Mouse (Mus musculus): ENCODE results near the gene Tex12. TPM values are rescaled to one million over a fixed set of nuclear protein-coding genes. Genes with fewer than 3 reads are reported as not detected.

The Tex12 gene
- total and polyA plus RNA-seq, 3 experiments = not detected

DNA sequence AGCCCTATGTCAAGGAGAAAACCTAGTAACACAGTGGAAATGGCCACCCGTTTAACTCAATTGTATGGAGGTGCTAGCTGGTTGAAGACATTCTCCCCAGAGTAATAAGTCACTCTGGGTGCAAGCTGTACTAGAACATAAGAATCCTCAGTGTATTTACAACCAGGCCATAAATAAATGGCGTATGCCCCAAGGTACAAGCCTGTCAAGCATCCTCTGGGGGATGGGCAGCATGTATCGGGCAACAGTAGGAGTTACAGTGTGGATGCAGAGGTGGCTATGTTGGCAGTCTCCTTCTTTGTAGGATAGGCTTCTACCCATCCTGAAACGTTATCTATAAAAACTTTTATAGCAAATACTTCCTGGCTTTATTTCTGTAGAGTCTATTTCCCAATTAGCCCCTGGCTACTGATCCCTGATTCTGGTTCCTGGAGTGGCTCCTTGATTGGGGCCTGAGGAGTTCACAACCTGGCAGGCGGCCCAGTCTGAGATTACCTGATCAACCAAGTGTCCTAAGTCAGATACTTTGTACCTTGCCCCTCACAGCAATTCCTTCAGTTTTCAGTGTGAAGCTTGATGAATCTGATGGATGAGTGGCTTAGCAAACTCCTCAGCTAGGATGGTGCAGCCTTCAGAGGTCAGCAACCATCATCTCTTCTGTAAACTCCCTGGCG is 24.2 kb upstream of the Tex12 start:
- H3K4me3 ChIP-seq (ENCODE audit: control insufficient read depth in 1 of 2, insufficient read depth in 1 of 2, low read depth in 2 of 2, low read length in 2 of 2) = no peak overlapping the region
- no peak overlapping the region for H3K27ac ChIP-seq (ENCODE audit: control insufficient read depth, low read depth, low read length)
- no peak overlapping the region for H3K9ac ChIP-seq (ENCODE audit: control insufficient read depth, low read depth, low read length, poor library complexity, severe bottlenecking)
- no peaks in the 10 kb centered on the region for H3K9me3 ChIP-seq (replicated peaks; ENCODE audit: insufficient read depth, low read length)
- TF ChIP-seq POLR2AphosphoS5 (IDR thresholded peaks at IDR 0.05; ENCODE audit: borderline replicate concordance, low read depth, low read length) = no peak
- TF ChIP-seq BHLHE40 (IDR thresholded peaks at IDR 0.05; ENCODE audit: borderline replicate concordance, low read depth, low read length) = no peak
- TF ChIP-seq GABPA (IDR thresholded peaks at IDR 0.05; ENCODE audit: low read depth, low read length) = no peak
- TF ChIP-seq POLR2AphosphoS2 (IDR thresholded peaks at IDR 0.05; ENCODE audit: low read length) = no peak
- no peak for TF ChIP-seq ZNF384 (IDR thresholded peaks at IDR 0.05; ENCODE audit: low read depth, low read length)
- no peak for TF ChIP-seq ETS1 (IDR thresholded peaks at IDR 0.05; ENCODE audit: low read depth, low read length)
- TF ChIP-seq ZKSCAN1 (IDR thresholded peaks at IDR 0.05; ENCODE audit: low read depth, low read length) = no peak
- no peak for TF ChIP-seq ZC3H11A (IDR thresholded peaks at IDR 0.05; ENCODE audit: low read depth, low read length)
- no peak for TF ChIP-seq MEF2A (IDR thresholded peaks at IDR 0.05; ENCODE audit: extremely low read depth, insufficient replicate concordance, low read depth, low read length, poor library complexity, severe bottlenecking)
- TF ChIP-seq HCFC1 (IDR thresholded peaks at IDR 0.05; ENCODE audit: low read depth, low read length) = no peak
- no peak for TF ChIP-seq NRF1 (IDR thresholded peaks at IDR 0.05; ENCODE audit: insufficient read depth, low read depth, low read length, poor library complexity, severe bottlenecking)
- no peak for TF ChIP-seq TBP (IDR thresholded peaks at IDR 0.05; ENCODE audit: low read depth, low read length)
- TF ChIP-seq MAFK (IDR thresholded peaks at IDR 0.05; ENCODE audit: borderline replicate concordance, low read depth, low read length) = no peak
- TF ChIP-seq CTCF (IDR thresholded peaks at IDR 0.05 in 2 of 3, conservative IDR thresholded peaks at IDR 0.05 in 1 of 3; ENCODE audit: control insufficient read depth in 1 of 3, insufficient read depth in 1 of 3, low read depth in 2 of 3, low read length in 3 of 3, poor library complexity in 1 of 3, severe bottlenecking in 1 of 3) = no peak
- peaks cover 11 to 17% of the 10 kb centered on the region in 2 experiments for H3K27me3 ChIP-seq (ENCODE audit: control insufficient read depth in 1 of 2, insufficient read depth in 2 of 2, low read length in 2 of 2)
- DNase-seq (ENCODE audit: low read depth, low spot score) = no peak
- H3K79me2 ChIP-seq (ENCODE audit: control insufficient read depth, insufficient read depth, low read length, poor library complexity) = no peaks in the 10 kb centered on the region
- H3K4me1 ChIP-seq (ENCODE audit: control insufficient read depth in 1 of 2, insufficient read depth in 2 of 2, low read length in 2 of 2) = no peaks in the 10 kb centered on the region
- no peaks in the 10 kb centered on the region for H3K36me3 ChIP-seq (ENCODE audit: control insufficient read depth in 1 of 2, insufficient read depth in 2 of 2, low read length in 2 of 2)

DNA sequence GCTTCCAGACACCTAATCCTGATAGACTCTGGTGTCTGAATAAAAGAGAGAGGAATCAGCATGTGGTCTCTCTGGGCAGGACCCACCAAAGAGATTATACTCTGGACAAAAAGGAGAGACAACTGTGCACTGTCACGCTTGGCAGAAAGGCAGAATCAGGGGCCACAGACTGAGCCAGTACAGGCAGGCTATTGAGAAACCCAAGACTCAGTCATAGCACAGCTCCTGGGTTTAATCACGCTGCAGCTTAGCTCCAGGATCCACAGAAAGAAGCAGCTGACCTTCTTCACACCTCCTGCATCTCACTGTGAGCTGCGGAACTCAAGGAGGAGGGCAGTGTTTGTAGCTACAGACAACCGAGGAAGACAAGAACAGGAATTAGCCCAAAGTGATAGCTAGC is 19.2 kb upstream of the Tex12 start:
- Histone ChIP-seq H3K9ac (ENCODE audit: control insufficient read depth, low read depth, low read length, poor library complexity, severe bottlenecking) (no peak overlapping the region), H3K79me2 (ENCODE audit: control insufficient read depth, insufficient read depth, low read length, poor library complexity) (no peaks in the 10 kb centered on the region), H3K27ac (ENCODE audit: control insufficient read depth, low read depth, low read length) (no peak overlapping the region), H3K4me3 (ENCODE audit: control insufficient read depth in 1 of 2, insufficient read depth in 1 of 2, low read depth in 2 of 2, low read length in 2 of 2) (no peak overlapping the region), H3K9me3 (replicated peaks; ENCODE audit: insufficient read depth, low read length) (no peaks in the 10 kb centered on the region), H3K27me3 (ENCODE audit: control insufficient read depth in 1 of 2, insufficient read depth in 2 of 2, low read length in 2 of 2) (peaks cover 21 to 25% of the 10 kb centered on the region in 2 experiments), H3K36me3 (ENCODE audit: control insufficient read depth in 1 of 2, insufficient read depth in 2 of 2, low read length in 2 of 2) (no peaks in the 10 kb centered on the region), H3K4me1 (ENCODE audit: control insufficient read depth in 1 of 2, insufficient read depth in 2 of 2, low read length in 2 of 2) (no peaks in the 10 kb centered on the region)
- no peak for DNase-seq (ENCODE audit: low read depth, low spot score)
- TF ChIP-seq USF1 (IDR thresholded peaks at IDR 0.05; ENCODE audit: low read depth, low read length) (no peak), JUND (IDR thresholded peaks at IDR 0.05; ENCODE audit: low read depth, low read length) (no peak), MXI1 (IDR thresholded peaks at IDR 0.05; ENCODE audit: low read depth, low read length) (no peak), ZKSCAN1 (IDR thresholded peaks at IDR 0.05; ENCODE audit: low read depth, low read length) (no peak), POLR2A (IDR thresholded peaks at IDR 0.05; ENCODE audit: control insufficient read depth in 1 of 2, insufficient read depth in 1 of 2, low read depth in 1 of 2, low read length in 2 of 2, poor library complexity in 1 of 2) (no peak), POLR2AphosphoS5 (IDR thresholded peaks at IDR 0.05; ENCODE audit: borderline replicate concordance, low read depth, low read length) (no peak), NELFE (IDR thresholded peaks at IDR 0.05; ENCODE audit: low read depth, low read length) (no peak), ZMIZ1 (IDR thresholded peaks at IDR 0.05; ENCODE audit: low read depth, low read length) (no peak), CTCF (IDR thresholded peaks at IDR 0.05 in 2 of 3, conservative IDR thresholded peaks at IDR 0.05 in 1 of 3; ENCODE audit: control insufficient read depth in 1 of 3, insufficient read depth in 1 of 3, low read depth in 2 of 3, low read length in 3 of 3, poor library complexity in 1 of 3, severe bottlenecking in 1 of 3) (no peak), TAL1 (IDR thresholded peaks at IDR 0.05; ENCODE audit: low read length) (no peak), POLR2AphosphoS2 (IDR thresholded peaks at IDR 0.05; ENCODE audit: low read length) (no peak), MYC (IDR thresholded peaks at IDR 0.05; ENCODE audit: low read depth, low read length) (no peak), ZC3H11A (IDR thresholded peaks at IDR 0.05; ENCODE audit: low read depth, low read length) (no peak), KAT2A (conservative IDR thresholded peaks at IDR 0.05; ENCODE audit: low read depth, low read length) (no peak), GATA1 (IDR thresholded peaks at IDR 0.05; ENCODE audit: low read depth, low read length) (no peak), MEF2A (IDR thresholded peaks at IDR 0.05; ENCODE audit: extremely low read depth, insufficient replicate concordance, low read depth, low read length, poor library complexity, severe bottlenecking) (no peak), CHD1 (IDR thresholded peaks at IDR 0.05; ENCODE audit: low read depth, low read length) (no peak), ELF1 (IDR thresholded peaks at IDR 0.05; ENCODE audit: low read depth, low read length) (no peak), HCFC1 (IDR thresholded peaks at IDR 0.05; ENCODE audit: low read depth, low read length) (no peak)
